Mouse (Mus musculus) myocyte (in vitro differentiated cells): Measurements from ENCODE around the gene Ceacam19. TPM values are rescaled to one million over a fixed set of nuclear protein-coding genes. Genes with fewer than 3 reads are reported as not detected.
A peak's percentile ranks its signal among the peaks of the same experiment; 100 is the strongest.

Source experiments
- H3K27me3 ChIP-seq: one replicate; pipeline ENCODE4 v1.6.1; 2011; ENCODE audit not compliant: control insufficient read depth, insufficient read depth, insufficient read length
- H3K36me3 ChIP-seq: one replicate; pipeline ENCODE4 v1.6.1; 2011; ENCODE audit not compliant: control insufficient read depth, insufficient read depth
- H3K4me2 ChIP-seq: one replicate; pipeline ENCODE4 v1.6.1; 2011; ENCODE audit warnings: low read depth, control low read depth
- H3K4me3 ChIP-seq: one replicate; pipeline ENCODE4 v1.5.1; 2011; ENCODE audit warnings: mild to moderate bottlenecking, control low read depth, moderate library complexity
- H3K79me2 ChIP-seq: one replicate; pipeline ENCODE4 v1.6.1; 2011; ENCODE audit not compliant: control insufficient read depth, insufficient read depth
- H3ac ChIP-seq: one replicate; pipeline ENCODE4 v1.6.1; 2011; ENCODE audit not compliant: control insufficient read depth, insufficient read length
- CEBPB ChIP-seq: IDR thresholded peaks from 2 replicates; pipeline ENCODE4 v1.6.1; 2011; ENCODE audit warnings: mild to moderate bottlenecking, moderate library complexity; ENCODE audit not compliant: poor library complexity, insufficient read depth, severe bottlenecking
- E2F4 ChIP-seq: IDR thresholded peaks from one replicate; pipeline ENCODE4 v1.6.1; 2011; ENCODE audit warnings: mild to moderate bottlenecking, control low read depth, moderate library complexity; ENCODE audit not compliant: insufficient read depth
- MAX ChIP-seq: IDR thresholded peaks from one replicate; pipeline ENCODE4 v1.6.1; 2011; ENCODE audit warnings: low read depth, mild to moderate bottlenecking, control low read depth
- MYOD1 ChIP-seq, 3 experiments: IDR thresholded peaks; one replicate each; pipeline ENCODE4 v1.6.1; 2011; ENCODE audit warnings: control low read depth in 2 of 3, low read depth in 2 of 3, mild to moderate bottlenecking in 2 of 3, moderate library complexity in 1 of 3; ENCODE audit not compliant: insufficient read length in 2 of 3, control insufficient read depth in 1 of 3
- MYOG ChIP-seq, 3 experiments: IDR thresholded peaks; one replicate each; pipeline ENCODE4 v1.6.1; 2011; ENCODE audit warnings: control low read depth in 2 of 3, low read depth in 2 of 3, mild to moderate bottlenecking in 2 of 3; ENCODE audit not compliant: insufficient read length in 2 of 3, control insufficient read depth in 1 of 3, insufficient read depth in 1 of 3
- POLR2A ChIP-seq: IDR thresholded peaks from one replicate; pipeline ENCODE4 v1.6.1; 2011; ENCODE audit warnings: low read depth, mild to moderate bottlenecking, control low read depth, moderate library complexity; ENCODE audit not compliant: insufficient read length
- POLR2AphosphoS2 ChIP-seq: IDR thresholded peaks from one replicate; pipeline ENCODE4 v1.6.1; 2011; ENCODE audit warnings: low read depth, control low read depth; ENCODE audit not compliant: insufficient read length
- SRF ChIP-seq: IDR thresholded peaks from one replicate; pipeline ENCODE4 v1.6.1; 2011; ENCODE audit warnings: low read depth; ENCODE audit not compliant: control insufficient read depth, insufficient read length
- TCF12 ChIP-seq: IDR thresholded peaks from one replicate; pipeline ENCODE4 v1.6.1; 2011; ENCODE audit warnings: mild to moderate bottlenecking, control low read depth; ENCODE audit not compliant: poor library complexity, insufficient read depth, severe bottlenecking
- TCF3 ChIP-seq: IDR thresholded peaks from one replicate; pipeline ENCODE4 v1.6.1; 2011; ENCODE audit warnings: low read depth, control low read depth; ENCODE audit not compliant: insufficient read length
- USF1 ChIP-seq: IDR thresholded peaks from one replicate; pipeline ENCODE4 v1.6.1; 2011; ENCODE audit warnings: low read depth, mild to moderate bottlenecking, control low read depth, moderate library complexity
- polyA plus RNA-seq: library from polyadenylated mRNA; unstranded; fragments of >200 nt; fragmentation: generic; extraction: Trizol; gene quantifications from one replicate; pipeline ENCODE4 v1.2.1, GENCODE M21; 2012; ENCODE audit warnings: missing spikeins

The Ceacam19 gene
- polyA plus RNA-seq: 0.01 TPM

GRCm38 (mm10) chr7:19887849-19888248 is at the start of gene Ceacam19:
TSS of gene Ceacam19 (minus strand) at chr7:19887965.
- TF ChIP-seq CEBPB (no peak), MAX (no peak), TCF3 (no peak), TCF12 (no peak), POLR2AphosphoS2 (no peak), POLR2A (no peak), E2F4 (no peak)
- H3K4me3 ChIP-seq: no peak within 1 kb of the TSS
- no peaks in the 10 kb centered on the region for H3K79me2 ChIP-seq
- H3K36me3 ChIP-seq: no peaks in the 10 kb centered on the region
- no peak within 1 kb of the TSS for H3ac ChIP-seq
- no peak within 1 kb of the TSS for H3K4me2 ChIP-seq
- H3K27me3 ChIP-seq: no peaks in the 10 kb centered on the region

GRCm38 (mm10) chr7:19937229-19937821 is 49.6 kb upstream of the Ceacam19 start:
- H3K4me3 ChIP-seq: no peak overlapping the region
- no peaks in the 10 kb centered on the region for H3K36me3 ChIP-seq
- H3K4me2 ChIP-seq: no peak overlapping the region
- no peaks in the 10 kb centered on the region for H3K27me3 ChIP-seq
- H3K79me2 ChIP-seq: no peaks in the 10 kb centered on the region
- no peak overlapping the region for H3ac ChIP-seq
- TF ChIP-seq SRF (no peak), TCF3 (no peak), MAX (no peak)

DNA sequence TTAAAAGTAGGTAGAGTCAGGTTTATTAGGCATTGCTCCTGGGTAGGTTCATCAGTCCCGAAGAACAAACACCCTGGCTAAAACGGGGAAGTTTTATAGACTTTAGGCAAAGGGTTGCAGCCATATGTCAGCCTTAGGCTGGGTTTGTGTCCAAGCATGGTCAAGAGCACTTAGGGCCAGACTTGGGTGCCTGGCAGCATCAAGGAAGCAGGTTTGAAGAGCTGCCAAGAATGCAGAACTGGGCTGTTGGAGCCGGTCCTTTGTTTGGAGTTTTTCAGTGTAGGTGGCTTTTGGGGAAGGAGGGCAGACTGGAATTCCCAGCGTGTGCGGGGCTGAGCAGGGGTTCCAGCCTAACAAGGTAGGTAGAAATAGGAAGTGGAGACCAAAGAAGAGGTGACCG is 48.2 kb upstream of the Ceacam19 start:
- TF ChIP-seq TCF3 (no peak), USF1 (no peak), TCF12 (no peak), MYOG (IDR thresholded peaks at IDR 0.05; ENCODE audit: control insufficient read depth in 1 of 3, insufficient read depth in 1 of 3, insufficient read length in 2 of 3, low read depth in 2 of 3) (no peak), POLR2A (no peak), E2F4 (no peak), MYOD1 (IDR thresholded peaks at IDR 0.05; ENCODE audit: control insufficient read depth in 1 of 3, insufficient read length in 2 of 3, low read depth in 2 of 3) (no peak), MAX (no peak), SRF (no peak)

DNA sequence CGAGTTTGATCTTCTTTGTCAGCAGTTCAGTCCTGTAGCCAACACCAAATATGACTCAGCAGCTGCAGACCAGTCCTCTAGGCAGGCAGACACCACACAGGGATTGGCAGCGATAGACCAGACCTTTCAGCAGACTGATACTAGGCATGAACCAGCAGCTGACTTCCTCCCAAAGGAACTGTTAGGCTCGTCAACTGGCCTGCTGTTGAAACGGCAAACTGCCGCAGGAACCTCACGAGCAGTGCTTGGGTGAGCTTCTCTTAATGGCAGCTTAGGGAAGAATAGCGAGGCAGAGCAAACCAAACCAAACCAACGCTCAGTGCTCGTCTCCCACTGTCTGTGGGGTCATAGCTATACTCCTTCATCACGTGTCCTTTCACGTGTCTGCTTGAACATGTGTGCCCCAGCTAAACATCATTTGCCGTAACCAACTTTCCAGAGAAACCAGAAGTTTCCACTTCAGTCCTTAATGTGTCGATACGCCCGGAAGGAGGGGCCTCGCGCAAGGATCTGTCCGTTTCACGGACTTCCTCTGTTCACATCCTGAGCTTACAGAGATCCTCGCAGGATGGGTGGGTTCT is 47.5 kb upstream of the Ceacam19 start:
- H3K79me2 ChIP-seq: no peaks in the 10 kb centered on the region
- H3K4me2 ChIP-seq: no peak overlapping the region

More for the DNA sequence above, 48.2 kb upstream of the Ceacam19 start:
- Histone ChIP-seq H3K27me3 (no peaks in the 10 kb centered on the region), H3K79me2 (no peaks in the 10 kb centered on the region), H3ac (no peak overlapping the region), H3K4me2 (peak overlapping the region; percentile 6), H3K36me3 (no peaks in the 10 kb centered on the region), H3K4me3 (no peak overlapping the region)

GRCm38 (mm10) chr7:19932877-19933809 is 45.4 kb upstream of the Ceacam19 start:
- H3K4me2 ChIP-seq: peak overlapping the region; percentile 58
- TF ChIP-seq MYOD1 (IDR thresholded peaks at IDR 0.05; ENCODE audit: control insufficient read depth in 1 of 3, insufficient read length in 2 of 3, low read depth in 2 of 3) (peak in 2 of 3 experiments; percentile 72 to 89), E2F4 (no peak), TCF12 (peak; percentile 35), MYOG (IDR thresholded peaks at IDR 0.05; ENCODE audit: control insufficient read depth in 1 of 3, insufficient read depth in 1 of 3, insufficient read length in 2 of 3, low read depth in 2 of 3) (peak in 2 of 3 experiments; percentile 44 to 84), CEBPB (no peak)
- no peaks in the 10 kb centered on the region for H3K27me3 ChIP-seq
- no peak overlapping the region for H3ac ChIP-seq
- H3K4me3 ChIP-seq: no peak overlapping the region
- H3K79me2 ChIP-seq: no peaks in the 10 kb centered on the region
- no peaks in the 10 kb centered on the region for H3K36me3 ChIP-seq

More for the DNA sequence above, 47.5 kb upstream of the Ceacam19 start:
- no peaks in the 10 kb centered on the region for H3K36me3 ChIP-seq
- H3ac ChIP-seq: no peak overlapping the region
- H3K4me3 ChIP-seq: no peak overlapping the region
- no peaks in the 10 kb centered on the region for H3K27me3 ChIP-seq
- TF ChIP-seq USF1: no peak
- peak; percentile 41 to 67 (median 55) for TF ChIP-seq MYOD1 (IDR thresholded peaks at IDR 0.05; ENCODE audit: control insufficient read depth in 1 of 3, insufficient read length in 2 of 3, low read depth in 2 of 3)
- no peak for TF ChIP-seq E2F4
- no peak for TF ChIP-seq POLR2AphosphoS2
- peak in 1 of 3 experiments; percentile 40 for TF ChIP-seq MYOG (IDR thresholded peaks at IDR 0.05; ENCODE audit: control insufficient read depth in 1 of 3, insufficient read depth in 1 of 3, insufficient read length in 2 of 3, low read depth in 2 of 3)
- TF ChIP-seq TCF12: no peak
- TF ChIP-seq POLR2A: no peak
- no peak for TF ChIP-seq CEBPB
- TF ChIP-seq MAX: no peak
- no peak for TF ChIP-seq TCF3
- TF ChIP-seq SRF: no peak
